Mouse (Mus musculus): Measurements from ENCODE around the gene Inca1. TPM values are rescaled to one million over a fixed set of nuclear protein-coding genes. Genes with fewer than 3 reads are reported as not detected.

Inca1 gene
- polyA plus RNA-seq, 1 experiment: 0.76 TPM

DNA sequence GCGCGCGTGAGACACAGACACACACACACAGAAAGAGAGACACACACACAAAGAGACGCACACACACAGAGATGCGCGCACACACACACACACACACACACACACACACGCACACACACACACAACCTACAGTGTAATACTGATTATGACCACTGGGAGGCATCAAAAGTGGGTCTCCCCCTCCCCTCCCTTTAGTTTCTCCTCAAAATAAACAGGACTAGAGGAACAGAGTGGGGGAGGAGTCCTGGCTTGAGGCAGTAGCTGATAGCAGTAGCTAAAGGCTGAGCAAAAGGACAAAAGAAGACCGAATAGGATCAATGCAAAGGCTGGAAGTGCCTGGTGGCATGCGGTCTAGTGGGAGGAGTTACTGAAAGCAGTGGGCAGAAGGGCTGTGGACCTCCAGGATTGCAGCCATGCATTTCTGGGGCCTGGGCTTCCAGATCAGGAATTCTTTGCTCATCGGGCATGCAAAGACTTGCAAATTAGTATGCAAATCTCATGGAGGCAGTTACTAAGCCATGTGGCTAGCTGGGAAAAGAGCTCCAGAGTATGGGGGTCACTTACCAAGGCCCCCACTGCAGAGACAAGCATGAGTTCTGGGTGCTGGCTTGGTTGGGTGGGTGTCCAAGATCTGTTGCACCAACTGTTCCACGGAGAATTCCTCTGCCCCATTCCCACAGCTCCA lies 17.9 kb downstream of the Inca1 start:
- TF ChIP-seq CTCF (IDR thresholded peaks at IDR 0.05; ENCODE audit: extremely low read depth, insufficient read depth, insufficient read length, insufficient replicate concordance) (peak; percentile 7; the same call in 1 of the 2 replicates), POLR2A (IDR thresholded peaks at IDR 0.05; ENCODE audit: low read depth, low read length) (no peak)
- H3K36me3 ChIP-seq (ENCODE audit: control insufficient read depth, insufficient read depth, low read length): peaks cover 16% of the 10 kb centered on the region
- H3K4me3 ChIP-seq (ENCODE audit: extremely low read depth, insufficient read depth, insufficient read length): no peak overlapping the region
- WGBS: 83% methylated on average over 11 of the region's 11 CpGs
- H3K4me1 ChIP-seq (ENCODE audit: control insufficient read depth, insufficient read depth, insufficient read length): peaks cover 8% of the 10 kb centered on the region; the same call in 1 of the 2 replicates
- H3K27ac ChIP-seq (ENCODE audit: insufficient read depth, low read length): no peak overlapping the region
- H3K27me3 ChIP-seq (ENCODE audit: control insufficient read depth, insufficient read depth, low read length): no peaks in the 10 kb centered on the region
- no peak for DNase-seq (ENCODE audit: low read depth in 1 of 2, low spot score in 2 of 2)

DNA sequence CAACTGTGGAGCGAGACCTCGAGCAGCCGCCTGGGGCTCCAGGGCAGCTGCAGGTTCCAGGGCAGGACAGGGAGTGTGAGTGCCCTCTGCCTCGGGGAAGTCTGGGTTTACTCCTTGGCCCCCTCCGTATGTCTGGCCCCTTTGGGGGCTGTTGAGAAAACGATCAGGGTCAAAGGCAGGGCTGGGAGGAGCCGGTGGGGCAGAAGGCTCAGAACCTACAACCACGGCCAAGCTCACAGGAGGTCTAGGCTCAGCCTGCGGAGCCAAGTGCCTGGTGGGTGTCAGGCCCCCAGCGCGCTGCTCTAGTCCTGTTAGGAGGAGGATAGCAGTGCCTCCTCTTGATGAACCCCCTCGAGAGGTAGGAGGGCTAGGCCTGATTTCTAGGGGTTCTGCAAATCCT lies 18.8 kb downstream of the Inca1 start:
- DNase-seq (ENCODE audit: low read depth in 1 of 2, low spot score in 2 of 2): no peak
- Histone ChIP-seq H3K4me1 (ENCODE audit: control insufficient read depth, insufficient read depth, insufficient read length) (peaks cover 4% of the 10 kb centered on the region; the same call in 1 of the 2 replicates), H3K27ac (ENCODE audit: insufficient read depth, low read length) (no peak overlapping the region), H3K36me3 (ENCODE audit: control insufficient read depth, insufficient read depth, low read length) (peaks cover 18% of the 10 kb centered on the region), H3K27me3 (ENCODE audit: control insufficient read depth, insufficient read depth, low read length) (no peaks in the 10 kb centered on the region), H3K4me3 (ENCODE audit: extremely low read depth, insufficient read depth, insufficient read length) (no peak overlapping the region)
- no peak for TF ChIP-seq CTCF (IDR thresholded peaks at IDR 0.05; ENCODE audit: extremely low read depth, insufficient read depth, insufficient read length, insufficient replicate concordance)
- no peak for TF ChIP-seq POLR2A (IDR thresholded peaks at IDR 0.05; ENCODE audit: low read depth, low read length)
- 90% methylated on average over 12 of the region's 12 CpGs for whole genome bisulfite sequencing

DNA sequence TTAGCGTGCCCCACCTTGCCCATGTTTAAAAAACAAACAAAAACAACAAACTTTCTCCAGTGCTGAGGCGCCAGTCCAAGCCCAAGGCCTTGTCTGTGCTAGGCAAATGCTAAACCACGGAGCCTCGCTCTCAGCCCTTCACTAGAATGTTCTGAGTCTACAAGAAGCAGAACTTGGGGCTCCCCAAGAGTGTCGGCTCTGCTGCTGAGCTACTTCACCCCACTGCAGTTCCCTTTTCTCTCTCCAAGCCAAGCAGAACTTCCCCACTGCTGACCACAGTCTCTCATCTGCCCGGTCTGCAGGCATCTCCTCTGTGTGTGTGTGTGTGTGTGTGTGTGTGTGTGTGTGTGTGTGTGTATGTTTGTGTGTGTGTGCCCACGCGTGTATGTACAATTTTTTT lies 20.1 kb downstream of the Inca1 start:
- no peak for TF ChIP-seq CTCF (IDR thresholded peaks at IDR 0.05; ENCODE audit: extremely low read depth, insufficient read depth, insufficient read length, insufficient replicate concordance)
- no peak for TF ChIP-seq POLR2A (IDR thresholded peaks at IDR 0.05; ENCODE audit: low read depth, low read length)
- H3K36me3 ChIP-seq (ENCODE audit: control insufficient read depth, insufficient read depth, low read length): peaks cover 25% of the 10 kb centered on the region
- H3K4me3 ChIP-seq (ENCODE audit: extremely low read depth, insufficient read depth, insufficient read length): no peak overlapping the region
- H3K4me1 ChIP-seq (ENCODE audit: control insufficient read depth, insufficient read depth, insufficient read length): peaks cover 4% of the 10 kb centered on the region; the same call in 1 of the 2 replicates
- peak; percentile 60 to 66 for DNase-seq (ENCODE audit: low read depth in 1 of 2, low spot score in 2 of 2)
- 25% methylated on average over 8 of the region's 8 CpGs for WGBS
- H3K27me3 ChIP-seq (ENCODE audit: control insufficient read depth, insufficient read depth, low read length): no peaks in the 10 kb centered on the region
- peak overlapping the region; percentile 80 for H3K27ac ChIP-seq (ENCODE audit: insufficient read depth, low read length)

- Histone ChIP-seq H3K4me1 (ENCODE audit: control insufficient read depth, insufficient read depth, insufficient read length) (peaks cover 4% of the 10 kb centered on the region; the same call in 1 of the 2 replicates), H3K27ac (ENCODE audit: insufficient read depth, low read length) (peak overlapping the region; percentile 56), H3K4me3 (ENCODE audit: extremely low read depth, insufficient read depth, insufficient read length) (no peak overlapping the region), H3K36me3 (ENCODE audit: control insufficient read depth, insufficient read depth, low read length) (peaks cover 29% of the 10 kb centered on the region), H3K27me3 (ENCODE audit: control insufficient read depth, insufficient read depth, low read length) (no peaks in the 10 kb centered on the region)
- 94% methylated on average over 8 of the region's 8 CpGs for WGBS
- TF ChIP-seq CTCF (IDR thresholded peaks at IDR 0.05; ENCODE audit: extremely low read depth, insufficient read depth, insufficient read length, insufficient replicate concordance): no peak
- TF ChIP-seq POLR2A (IDR thresholded peaks at IDR 0.05; ENCODE audit: low read depth, low read length): no peak
- DNase-seq (ENCODE audit: low read depth in 1 of 2, low spot score in 2 of 2): no peak
These were observed 20.6 kb downstream of the Inca1 start for GRCm38 (mm10) chr11:70679361-70679760.

GRCm38 (mm10) chr11:70678576-70678975 lies 21.4 kb downstream of the Inca1 start:
- Histone ChIP-seq H3K27ac (ENCODE audit: insufficient read depth, low read length) (no peak overlapping the region), H3K4me3 (ENCODE audit: extremely low read depth, insufficient read depth, insufficient read length) (no peak overlapping the region), H3K4me1 (ENCODE audit: control insufficient read depth, insufficient read depth, insufficient read length) (peaks cover 4% of the 10 kb centered on the region; the same call in 1 of the 2 replicates), H3K36me3 (ENCODE audit: control insufficient read depth, insufficient read depth, low read length) (peaks cover 25% of the 10 kb centered on the region), H3K27me3 (ENCODE audit: control insufficient read depth, insufficient read depth, low read length) (no peaks in the 10 kb centered on the region)
- WGBS: 94% methylated on average over 2 of the region's 2 CpGs
- DNase-seq (ENCODE audit: low read depth in 1 of 2, low spot score in 2 of 2): no peak
- TF ChIP-seq POLR2A (IDR thresholded peaks at IDR 0.05; ENCODE audit: low read depth, low read length): no peak
- TF ChIP-seq CTCF (IDR thresholded peaks at IDR 0.05; ENCODE audit: extremely low read depth, insufficient read depth, insufficient read length, insufficient replicate concordance): no peak

GRCm38 (mm10) chr11:70678092-70678491 lies 21.9 kb downstream of the Inca1 start:
- TF ChIP-seq CTCF (IDR thresholded peaks at IDR 0.05; ENCODE audit: extremely low read depth, insufficient read depth, insufficient read length, insufficient replicate concordance): no peak
- Histone ChIP-seq H3K27me3 (ENCODE audit: control insufficient read depth, insufficient read depth, low read length) (no peaks in the 10 kb centered on the region), H3K36me3 (ENCODE audit: control insufficient read depth, insufficient read depth, low read length) (peaks cover 25% of the 10 kb centered on the region), H3K27ac (ENCODE audit: insufficient read depth, low read length) (no peak overlapping the region), H3K4me3 (ENCODE audit: extremely low read depth, insufficient read depth, insufficient read length) (no peak overlapping the region), H3K4me1 (ENCODE audit: control insufficient read depth, insufficient read depth, insufficient read length) (peaks cover 4% of the 10 kb centered on the region; the same call in 1 of the 2 replicates)
- WGBS: 88% methylated on average over 9 of the region's 9 CpGs
- no peak for DNase-seq (ENCODE audit: low read depth in 1 of 2, low spot score in 2 of 2)

DNA sequence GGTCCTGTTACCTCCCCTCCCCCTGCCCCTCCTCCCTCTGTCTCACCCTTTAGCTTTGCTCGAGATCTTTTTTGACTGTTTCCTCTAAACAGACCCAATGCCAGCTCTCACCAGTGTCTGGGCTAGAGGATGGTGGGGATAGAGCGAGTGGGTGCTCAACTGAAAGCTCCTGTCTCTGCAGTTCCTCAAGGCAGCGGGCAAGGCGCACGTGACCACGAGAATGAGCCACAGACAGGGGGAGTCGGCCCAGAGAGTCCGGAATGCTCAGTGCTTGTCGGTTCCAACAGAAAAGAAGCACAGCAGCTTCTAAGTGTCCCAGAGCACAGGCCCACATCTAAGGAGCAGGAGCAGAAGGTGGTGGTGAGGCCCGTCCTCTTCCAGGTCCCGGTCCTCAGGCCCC lies 25.5 kb downstream of the Inca1 start:
- Histone ChIP-seq H3K4me3 (ENCODE audit: extremely low read depth, insufficient read depth, insufficient read length) (no peak overlapping the region), H3K4me1 (ENCODE audit: control insufficient read depth, insufficient read depth, insufficient read length) (peaks cover 8% of the 10 kb centered on the region; the same call in 1 of the 2 replicates), H3K27ac (ENCODE audit: insufficient read depth, low read length) (no peak overlapping the region), H3K27me3 (ENCODE audit: control insufficient read depth, insufficient read depth, low read length) (no peaks in the 10 kb centered on the region), H3K36me3 (ENCODE audit: control insufficient read depth, insufficient read depth, low read length) (peaks cover 18% of the 10 kb centered on the region)
- WGBS: 50% methylated on average over 11 of the region's 11 CpGs
- no peak for DNase-seq (ENCODE audit: low read depth in 1 of 2, low spot score in 2 of 2)
- TF ChIP-seq CTCF (IDR thresholded peaks at IDR 0.05; ENCODE audit: extremely low read depth, insufficient read depth, insufficient read length, insufficient replicate concordance): no peak
- TF ChIP-seq POLR2A (IDR thresholded peaks at IDR 0.05; ENCODE audit: low read depth, low read length): no peak
